Mouse (Mus musculus) right cerebral cortex, postnatal 14 days (tissue): ENCODE measurements at regions not wholly inside any gene's neighbourhood (a gene's known extent, or its start where the extent isn't known, plus 50 kb on each side); places are given as distances from the start of the nearest gene placed in this dataset.
"Not testable (repeated sequence)": the region's sequence is repeated elsewhere in the genome, so short reads cannot be mapped to it uniquely, and the experiment has no call there.

Experiments
- DNase-seq: peaks from one replicate; pipeline ENCODE4 v3.0.0; 2022

GRCm38 (mm10) chr12:3188734-3189275 is 121.0 kb downstream of the Rab10 start:
- DNase-seq: peak; percentile 4

GRCm38 (mm10) chr12:3188137-3188536 is 121.6 kb downstream of the Rab10 start:
- no peak for DNase-seq

DNA sequence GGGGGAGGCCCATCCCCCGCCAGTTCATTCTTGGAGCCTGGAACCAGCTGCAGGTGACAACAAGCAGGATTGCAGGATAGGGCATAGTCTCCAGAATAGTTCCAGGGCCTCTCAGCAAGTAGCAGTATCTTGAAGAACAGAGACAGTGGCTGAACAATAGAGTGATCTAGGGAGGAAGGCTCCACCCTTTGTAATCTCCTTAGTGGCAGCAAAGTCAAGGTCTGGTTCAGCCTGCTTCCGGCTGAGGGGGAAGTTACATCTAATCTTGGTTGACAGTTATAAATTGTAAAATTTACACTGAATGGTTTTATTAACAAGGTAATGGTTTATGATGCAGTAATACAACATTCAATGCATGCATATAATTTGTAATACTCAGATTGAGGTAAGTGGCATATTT is 136.4 kb downstream of the Rab10 start:
- DNase-seq: no peak

DNA sequence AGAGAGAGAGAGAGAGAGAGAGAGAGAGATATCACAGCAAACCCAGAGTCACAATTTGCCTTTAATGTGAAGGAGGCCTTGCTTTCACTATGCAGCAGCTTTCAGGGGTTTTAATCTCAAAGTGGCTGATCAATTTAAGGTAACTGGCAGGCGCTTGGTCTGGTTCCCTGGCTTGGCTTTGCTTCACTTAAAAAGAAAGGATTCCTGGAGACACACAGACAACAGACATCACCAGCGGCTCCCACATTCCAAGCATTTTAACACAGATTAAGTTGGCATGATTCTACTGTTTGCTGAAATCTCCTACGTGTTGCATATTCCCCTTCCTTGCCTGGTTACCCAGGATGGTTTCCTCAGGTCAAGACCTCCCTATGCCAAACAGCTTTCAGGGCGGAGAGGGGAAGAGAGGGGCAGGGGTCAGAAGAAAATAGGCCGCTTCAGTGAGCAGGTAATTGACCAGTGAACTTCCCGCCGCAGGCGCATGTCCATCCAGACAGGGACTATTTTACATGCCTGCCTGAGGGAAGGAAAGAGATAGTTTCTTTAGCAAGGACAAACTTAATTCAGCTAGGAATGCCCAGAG is 140.0 kb downstream of the Rab10 start:
- DNase-seq: not testable (repeated sequence)

DNA sequence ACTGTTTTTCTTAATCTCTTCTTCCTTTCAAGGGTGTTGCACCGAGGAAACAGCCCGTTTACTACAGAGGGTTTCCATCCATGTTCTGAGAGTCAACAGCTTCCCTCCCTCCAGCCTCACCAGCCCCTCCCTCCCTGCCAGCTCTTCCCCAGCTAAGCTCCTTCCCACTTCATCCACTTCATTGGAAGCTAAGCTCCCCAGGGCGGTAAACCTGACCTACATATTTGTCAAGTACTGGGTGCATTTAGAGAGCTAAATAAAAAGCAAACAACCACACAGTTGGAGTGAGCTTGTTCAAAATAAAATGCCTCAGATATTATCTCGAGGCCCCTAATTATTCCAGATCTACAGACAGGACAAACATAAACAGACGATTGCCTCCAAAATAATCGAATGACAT is 148.1 kb downstream of the Rab10 start:
- not testable (repeated sequence) for DNase-seq

GRCm38 (mm10) chr12:3158771-3159170 is 151.0 kb downstream of the Rab10 start:
- not testable (repeated sequence) for DNase-seq

DNA sequence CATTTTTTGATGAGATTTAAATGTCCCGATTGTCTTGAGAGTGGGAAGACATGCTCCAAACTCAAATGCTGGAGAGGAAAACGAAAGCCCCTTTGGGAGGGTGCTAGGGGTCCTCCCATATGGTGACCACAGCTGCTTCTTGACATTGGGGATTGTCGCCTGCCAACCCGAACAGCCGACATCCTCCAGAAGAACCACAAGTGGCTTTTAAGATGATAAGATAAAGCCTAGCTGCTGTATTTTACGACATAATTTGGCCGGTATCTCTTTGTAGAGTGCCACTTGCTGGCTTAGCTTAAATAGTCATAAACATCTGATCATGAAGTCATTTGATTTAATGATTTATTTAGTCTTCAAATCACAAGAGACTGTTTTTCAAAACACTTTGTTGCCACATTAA is 156.1 kb downstream of the Rab10 start:
- DNase-seq: not testable (repeated sequence)

DNA sequence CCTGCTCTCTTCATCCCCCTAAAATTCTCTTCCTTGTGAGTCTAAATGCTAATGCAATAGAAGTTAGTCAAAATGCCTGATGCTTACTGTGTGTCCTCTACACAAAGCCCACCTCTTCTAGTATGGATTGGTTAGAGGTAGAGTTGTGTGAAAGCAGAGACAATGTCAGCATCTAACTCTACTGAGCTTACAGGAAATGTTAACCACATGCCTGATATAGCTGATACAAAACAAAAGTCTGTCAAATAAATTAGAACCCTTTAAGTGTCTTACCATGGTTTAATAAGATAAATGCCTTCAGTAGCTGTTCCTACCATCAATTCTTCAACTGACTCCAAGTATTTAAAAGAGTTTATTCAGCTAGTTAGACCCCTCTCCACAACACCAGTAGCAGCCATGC is 177.2 kb downstream of the Rab10 start:
- DNase-seq: not testable (repeated sequence)

- not testable (repeated sequence) for DNase-seq
Measured at GRCm38 (mm10) chr12:3131149-3131751, 178.5 kb downstream of the Rab10 start.

GRCm38 (mm10) chr12:3127336-3127735 is 182.4 kb downstream of the Rab10 start:
- not testable (repeated sequence) for DNase-seq

DNA sequence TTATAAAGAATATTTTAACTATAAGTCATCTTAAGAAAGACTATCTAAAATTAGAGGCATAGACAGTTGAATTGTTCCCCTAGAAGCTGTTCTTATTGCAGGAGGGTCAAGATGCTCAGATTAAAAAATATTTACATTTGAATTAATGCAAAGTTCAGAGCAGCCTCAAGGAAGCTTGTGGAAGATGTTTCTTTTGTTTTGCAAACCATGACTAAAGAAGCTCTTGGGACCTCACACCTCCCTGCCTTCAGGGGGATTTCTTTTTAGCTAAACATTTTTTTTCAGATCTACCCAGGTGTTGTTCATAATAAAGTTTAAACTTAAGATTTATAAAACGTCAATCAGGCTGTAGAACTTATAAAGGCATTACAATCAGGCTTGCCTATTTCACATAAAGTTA is 185.7 kb downstream of the Rab10 start:
- no peak for DNase-seq

GRCm38 (mm10) chr12:3110589-3110988 is 199.2 kb downstream of the Rab10 start:
- not testable (repeated sequence) for DNase-seq

DNA sequence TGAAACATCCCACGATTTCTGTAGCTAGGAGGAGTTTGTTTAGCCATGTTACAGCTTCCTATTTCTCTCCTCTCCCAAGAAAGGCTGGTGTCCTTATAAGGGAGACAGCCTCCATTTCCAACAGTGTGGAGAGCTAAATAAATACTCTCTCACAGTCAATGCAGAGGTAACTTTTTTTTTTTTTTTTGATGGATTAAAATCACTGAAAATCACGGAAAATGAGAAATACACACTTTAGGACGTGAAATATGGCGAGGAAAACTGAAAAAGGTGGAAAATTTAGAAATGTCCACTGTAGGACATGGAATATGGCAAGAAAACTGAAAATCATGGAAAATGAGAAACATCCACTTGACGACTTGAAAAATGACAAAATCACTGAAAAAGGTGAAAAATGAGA is 200.1 kb downstream of the Rab10 start:
- DNase-seq: not testable (repeated sequence)

DNA sequence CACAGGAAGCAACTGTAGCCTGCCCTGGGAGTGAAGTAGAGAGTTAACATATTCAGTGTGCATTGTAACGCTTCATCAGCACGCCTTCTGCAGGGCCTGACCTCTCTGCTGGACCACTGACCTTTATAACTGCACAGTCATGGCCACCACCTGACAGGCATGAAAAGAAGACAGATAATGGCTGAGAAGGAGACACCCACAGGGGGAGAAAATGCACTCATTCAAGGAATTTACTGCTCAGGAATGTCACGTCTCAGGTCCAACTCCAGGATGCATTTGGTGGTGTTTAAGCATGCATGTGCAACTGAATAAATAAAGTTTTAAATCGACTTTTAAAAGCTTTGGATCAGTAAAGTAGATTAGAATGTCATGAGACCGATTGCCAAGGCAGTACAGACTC is 207.8 kb downstream of the Rab10 start:
- DNase-seq: not testable (repeated sequence)

GRCm38 (mm10) chr12:3098175-3098574 is 211.6 kb downstream of the Rab10 start:
- peak; percentile 6 for DNase-seq

- no peak for DNase-seq
Measured at GRCm38 (mm10) chr12:3094509-3094908, 215.3 kb downstream of the Rab10 start.

DNA sequence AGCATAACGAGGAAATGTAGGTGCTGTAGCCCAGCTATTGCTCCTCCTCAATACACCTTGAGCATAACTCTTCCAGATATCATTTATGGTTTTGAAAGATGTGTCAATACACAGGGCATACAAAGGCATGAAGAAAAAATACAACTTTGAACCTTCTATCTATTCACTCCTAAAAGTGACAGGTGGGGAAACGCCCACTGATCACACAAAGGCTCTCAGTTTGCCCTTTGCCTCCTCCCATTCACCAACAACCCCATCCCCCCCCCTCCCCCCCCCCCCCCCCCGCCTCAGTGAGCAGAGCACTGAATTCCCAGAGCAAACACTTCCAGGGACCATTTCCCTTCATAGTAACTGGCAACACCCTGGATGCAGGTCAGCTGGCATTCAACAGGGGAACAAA is 216.8 kb downstream of the Rab10 start:
- DNase-seq: not testable (repeated sequence)

GRCm38 (mm10) chr12:3049546-3049945 is 260.2 kb downstream of the Rab10 start:
- DNase-seq: not testable (repeated sequence)

DNA sequence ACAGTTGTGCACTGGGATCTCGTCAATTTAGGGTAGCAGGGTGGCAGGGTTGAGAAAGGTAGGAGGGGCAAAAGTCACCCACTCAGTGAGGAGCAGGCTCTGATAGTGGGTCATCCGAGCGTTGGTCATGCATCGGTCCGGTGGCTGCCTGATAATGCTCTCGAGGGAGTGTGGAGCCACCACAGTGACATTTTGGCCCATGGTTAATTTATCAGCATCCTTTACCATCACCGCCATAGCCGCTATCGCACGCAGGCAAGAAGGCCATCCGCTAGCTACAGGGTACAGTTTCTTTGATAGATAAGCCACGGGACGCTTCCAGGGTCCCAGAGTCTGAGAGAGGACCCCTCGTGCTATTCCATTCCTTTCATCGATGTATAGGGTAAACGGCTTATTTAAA is 291.3 kb downstream of the Rab10 start:
- DNase-seq: not testable (repeated sequence)

- DNase-seq: not testable (repeated sequence)
Measured at GRCm38 (mm10) chr12:3016777-3017176, 293.0 kb downstream of the Rab10 start.
